Mouse (Mus musculus) embryo, embryonic 10 days (tissue): ENCODE measurements around the gene Nkain2.
A peak's percentile ranks its signal among the peaks of the same experiment; 100 is the strongest.
"Not testable (repeated sequence)": the region's sequence is repeated elsewhere in the genome, so short reads cannot be mapped to it uniquely, and the experiment has no call there.

Source experiments
- DNase-seq: peaks from one replicate; pipeline ENCODE4 v3.0.0-alpha.2; 2015; ENCODE audit warnings: low spot score

The Nkain2 gene

GRCm38 (mm10) chr10:32052546-32053295 lies 837.5 kb downstream of the Nkain2 start:
- no peak for DNase-seq

GRCm38 (mm10) chr10:32052045-32052444 lies 838.2 kb downstream of the Nkain2 start:
- DNase-seq, result no peak

- no peak for DNase-seq
Observed at GRCm38 (mm10) chr10:32029996-32030395, 860.3 kb downstream of the Nkain2 start.

- DNase-seq, result no peak
Observed at GRCm38 (mm10) chr10:32018385-32018784, 871.9 kb downstream of the Nkain2 start.

- no peak for DNase-seq
Observed at GRCm38 (mm10) chr10:32001216-32001753, 889.0 kb downstream of the Nkain2 start.

- DNase-seq, result no peak
Observed at GRCm38 (mm10) chr10:31993205-31993604, 897.1 kb downstream of the Nkain2 start.

GRCm38 (mm10) chr10:31978387-31978786 lies 911.9 kb downstream of the Nkain2 start:
- DNase-seq, result no peak

GRCm38 (mm10) chr10:31947178-31947726 lies 943.0 kb downstream of the Nkain2 start:
- peak; percentile 25 for DNase-seq

GRCm38 (mm10) chr10:31931961-31932360 lies 958.3 kb downstream of the Nkain2 start:
- DNase-seq, result no peak

GRCm38 (mm10) chr10:31927657-31928056 lies 962.6 kb downstream of the Nkain2 start:
- no peak for DNase-seq

GRCm38 (mm10) chr10:31920901-31921300 lies 969.4 kb downstream of the Nkain2 start:
- not testable (repeated sequence) for DNase-seq

GRCm38 (mm10) chr10:31907488-31907887 lies 982.8 kb downstream of the Nkain2 start:
- no peak for DNase-seq

GRCm38 (mm10) chr10:31899501-31899900 lies 990.8 kb downstream of the Nkain2 start:
- no peak for DNase-seq

GRCm38 (mm10) chr10:31873323-31873895 lies 1016.9 kb downstream of the Nkain2 start:
- DNase-seq, result no peak

GRCm38 (mm10) chr10:31868275-31868674 lies 1022.0 kb downstream of the Nkain2 start:
- DNase-seq, result no peak

- no peak for DNase-seq
Observed at GRCm38 (mm10) chr10:31827041-31827440, 1063.2 kb downstream of the Nkain2 start.

- DNase-seq, result no peak
Observed at GRCm38 (mm10) chr10:31812543-31812942, 1077.7 kb downstream of the Nkain2 start.

GRCm38 (mm10) chr10:31742443-31743057 lies 1147.7 kb downstream of the Nkain2 start:
- peak; percentile 90 for DNase-seq

- no peak for DNase-seq
Observed at GRCm38 (mm10) chr10:31728036-31728435, 1162.2 kb downstream of the Nkain2 start.

GRCm38 (mm10) chr10:31647270-31647669 lies 1243.0 kb downstream of the Nkain2 start:
- DNase-seq, result no peak

GRCm38 (mm10) chr10:31646083-31646482 lies 1244.2 kb downstream of the Nkain2 start:
- no peak for DNase-seq
